Mouse (Mus musculus) forebrain, embryonic 13.5 days (tissue): ENCODE measurements around the gene Zfpm1. TPM values are rescaled to one million over a fixed set of nuclear protein-coding genes. Genes with fewer than 3 reads are reported as not detected.

ENCODE experiments used
- polyA plus RNA-seq: library from polyadenylated mRNA; unstranded; fragments of >200 nt; fragmentation: Nextera tagmentation; extraction: Ambion mirVana; gene quantifications from 2 replicates; pipeline ENCODE4 v1.2.1, GENCODE M21; 2015

Gene Zfpm1
- polyA plus RNA-seq, 1 experiment from 2014 or later = 0.48 TPM

Other genes starting within 250 kb of the Zfpm1 start
- not detected in 2 replicates for gene Trhr2, start 78.6 kb downstream of the Zfpm1 start, polyA plus RNA-seq
- 47.4 and 52.2 TPM in 2 replicates for gene Zc3h18, start 94.5 kb downstream of the Zfpm1 start, polyA plus RNA-seq
- gene Il17c, start 139.9 kb downstream of the Zfpm1 start, polyA plus RNA-seq = not detected in 2 replicates
- gene Cyba, start 150.8 kb downstream of the Zfpm1 start, polyA plus RNA-seq = 28.8 and 33.9 TPM in 2 replicates
- gene Mvd, start 161.3 kb downstream of the Zfpm1 start, polyA plus RNA-seq = 38.3 and 42.2 TPM in 2 replicates
- 0.10 TPM in 1 of 2 replicates, not detected in the other for gene Snai3, start 178.6 kb downstream of the Zfpm1 start, polyA plus RNA-seq
- 33.6 and 36.1 TPM in 2 replicates for gene Rnf166, start 193.9 kb downstream of the Zfpm1 start, polyA plus RNA-seq
- gene Ctu2, start 194.0 kb downstream of the Zfpm1 start, polyA plus RNA-seq = 69.1 and 69.9 TPM in 2 replicates